Mouse (Mus musculus) Patski (cell line): Measurements from ENCODE around the gene Mthfsd. TPM values are rescaled to one million over a fixed set of nuclear protein-coding genes. Genes with fewer than 3 reads are reported as not detected.

Source experiments
- ATAC-seq: fragments of 100-300 bp; one replicate; pipeline ENCODE4 v1.8.0; 2021
- CTCF ChIA-PET: fragments of 350-600 bp; sonication (Branson Sonifier 250); formaldehyde crosslinking; loops from one replicate; lab custom pipeline; 2022; ENCODE audit warnings: inconsistent platforms; lab: Charles Lee
- POLR2A ChIA-PET: fragments of 350-600 bp; sonication (Branson Sonifier 250); formaldehyde crosslinking; loops from one replicate; lab custom pipeline; 2022; ENCODE audit warnings: antibody characterized with exemption, inconsistent platforms; lab: Charles Lee
- DNase-seq: peaks from one replicate; pipeline ENCODE4 v3.0.0-alpha.2; 2011; ENCODE audit warnings: low read depth, low spot score
- H3K27me3 ChIP-seq: fragments of 371-371 bp; one replicate; pipeline ENCODE4 v1.5.1; 2021
- CTCF ChIP-seq: fragments of 100-300 bp; IDR thresholded peaks from one replicate; pipeline ENCODE4 v1.5.1; 2021
- in situ Hi-C: fragments of 300-500 bp; cut with MboI; formaldehyde crosslinking; loops from 3 replicates; pipeline ENCODE4 v1.11.1; 2018; ENCODE audit warnings: low pct_unique_long_range_greater_than_20kb, mixed read lengths
- polyA plus RNA-seq: library from polyadenylated mRNA; unstranded; gene quantifications from one replicate; pipeline ENCODE4 v1.2.3, GENCODE M21; 2021

Gene Mthfsd
- polyA plus RNA-seq, 1 experiment from 2014 or later: 62.0 TPM

GRCm38 (mm10) chr8:121088871-121089630 is 19.1 kb downstream of the Mthfsd start:
- no peak for DNase-seq
- no peak for TF ChIP-seq CTCF
- CTCF ChIA-PET: no interaction called here
- in situ Hi-C loops: loop anchor here (25.0 kb wide), 1 partner anchor 402 kb away; no protein-coding TSS in a partner anchor
- POLR2A ChIA-PET: no interaction called here
- no peak for ATAC-seq
- peaks cover 5% of the 10 kb centered on the region for H3K27me3 ChIP-seq

GRCm38 (mm10) chr8:121088281-121088680 is 19.9 kb downstream of the Mthfsd start:
- in situ Hi-C loops: loop anchor here (25.0 kb wide), 1 partner anchor 401 kb away; no protein-coding TSS in a partner anchor
- ChIA-PET CTCF (no interaction called here), POLR2A (no interaction called here)
- DNase-seq (no peak), ATAC-seq (no peak)
- H3K27me3 ChIP-seq: peaks cover 5% of the 10 kb centered on the region
- no peak for TF ChIP-seq CTCF

DNA sequence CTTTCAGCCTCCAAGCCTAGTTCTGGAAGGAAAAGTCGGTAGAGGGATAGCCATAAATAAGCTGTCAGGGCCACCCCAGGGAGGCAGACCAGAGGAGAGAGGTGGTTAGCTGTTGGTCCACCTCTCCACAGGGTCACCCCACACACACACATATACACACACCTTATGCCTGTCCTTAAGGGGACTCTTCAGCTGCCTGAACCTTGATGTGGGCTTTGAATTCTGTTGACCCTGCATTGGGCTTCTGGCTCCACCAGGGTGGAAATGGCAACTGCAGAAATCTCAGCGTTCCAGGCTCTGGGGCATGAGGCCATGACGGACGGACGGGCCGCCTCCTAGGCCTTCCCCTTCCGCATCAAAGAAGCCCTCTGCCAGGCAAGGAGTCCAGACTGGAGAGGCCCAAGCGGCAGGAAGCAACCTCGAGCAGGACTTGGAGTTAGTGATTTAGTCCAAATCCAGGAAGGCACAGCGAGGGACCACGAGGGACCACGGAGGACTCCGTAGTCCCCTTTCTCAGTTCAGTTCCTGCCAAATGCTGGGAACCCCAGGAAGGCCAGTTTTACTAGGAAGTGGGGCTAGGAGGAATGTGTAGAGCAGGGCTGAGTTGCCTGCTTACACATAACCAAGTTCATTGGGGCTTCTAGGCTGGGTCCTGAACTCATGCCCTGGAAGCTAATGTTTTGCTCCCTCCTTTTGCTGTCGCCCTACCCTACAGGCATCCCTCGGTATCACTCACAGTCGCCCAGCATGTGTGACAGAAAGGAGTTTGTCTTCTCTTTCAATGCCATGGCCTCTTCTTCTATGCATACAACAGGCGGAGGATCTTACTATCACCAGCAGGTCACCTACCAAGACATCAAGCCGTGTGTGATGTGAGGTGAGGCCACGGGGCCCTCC is 21.9 kb downstream of the Mthfsd start:
- TF ChIP-seq CTCF: no peak
- ATAC-seq (no peak), DNase-seq (no peak)
- ChIA-PET CTCF (no interaction called here), POLR2A (no interaction called here)
- peaks cover 19% of the 10 kb centered on the region for H3K27me3 ChIP-seq
- in situ Hi-C loops: loop anchor here (25.0 kb wide), 1 partner anchor 399 kb away; no protein-coding TSS in a partner anchor

GRCm38 (mm10) chr8:121085561-121085960 is 22.6 kb downstream of the Mthfsd start:
- no peak for ATAC-seq
- no peak for DNase-seq
- peaks cover 22% of the 10 kb centered on the region for H3K27me3 ChIP-seq
- TF ChIP-seq CTCF: no peak
- ChIA-PET CTCF (no interaction called here), POLR2A (no interaction called here)
- in situ Hi-C loops: loop anchor here (25.0 kb wide), 1 partner anchor 398 kb away; no protein-coding TSS in a partner anchor

GRCm38 (mm10) chr8:121085011-121085410 is 23.2 kb downstream of the Mthfsd start:
- ATAC-seq: no peak
- POLR2A ChIA-PET: no interaction called here
- in situ Hi-C loops: loop anchor here (25.0 kb wide), 1 partner anchor 398 kb away; no protein-coding TSS in a partner anchor
- TF ChIP-seq CTCF: no peak
- CTCF ChIA-PET: no interaction called here
- H3K27me3 ChIP-seq: peaks cover 27% of the 10 kb centered on the region
- no peak for DNase-seq

DNA sequence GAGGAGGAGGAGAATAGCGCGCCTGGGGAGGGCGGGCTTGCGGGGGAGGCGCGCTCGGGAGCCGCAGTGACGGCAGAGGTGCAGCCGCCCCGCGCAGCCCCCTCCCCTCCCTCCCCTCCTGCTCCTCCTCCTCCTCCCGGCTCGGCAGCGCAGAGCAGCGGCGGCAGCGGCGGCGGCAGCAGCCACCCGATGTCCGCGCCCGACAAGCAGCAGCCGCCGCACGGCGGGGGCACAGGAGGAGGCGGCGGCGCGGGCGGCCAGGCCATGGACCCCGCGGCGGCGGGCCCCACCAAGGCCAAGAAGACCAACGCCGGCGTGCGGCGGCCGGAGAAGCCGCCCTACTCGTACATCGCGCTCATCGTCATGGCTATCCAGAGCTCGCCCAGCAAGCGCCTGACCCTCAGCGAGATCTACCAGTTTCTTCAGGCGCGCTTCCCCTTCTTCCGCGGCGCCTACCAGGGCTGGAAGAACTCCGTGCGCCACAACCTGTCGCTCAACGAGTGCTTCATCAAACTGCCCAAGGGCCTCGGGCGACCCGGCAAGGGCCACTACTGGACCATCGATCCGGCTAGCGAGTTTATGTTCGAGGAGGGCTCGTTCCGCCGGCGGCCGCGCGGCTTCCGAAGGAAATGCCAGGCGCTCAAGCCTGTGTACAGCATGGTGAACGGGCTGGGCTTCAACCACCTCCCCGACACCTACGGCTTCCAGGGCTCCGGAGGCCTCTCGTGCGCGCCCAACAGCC is 23.8 kb downstream of the Mthfsd start, which contains the start of gene Foxf1:
Foxf1 (plus strand) TSS at position 177 of the 742 bp plus-strand sequence.
- in situ Hi-C loops: loop anchor here (5.0 to 25.0 kb wide), 2 partner anchors 112 to 397 kb away; no protein-coding TSS in a partner anchor
- CTCF ChIA-PET: no interaction called here
- TF ChIP-seq CTCF: no peak
- no peak for DNase-seq
- peaks cover 27% of the 10 kb centered on the region for H3K27me3 ChIP-seq
- ATAC-seq: peak; percentile 13
- POLR2A ChIA-PET: no interaction called here

GRCm38 (mm10) chr8:121083936-121084209 is 24.3 kb downstream of the Mthfsd start:
- ATAC-seq (no peak), DNase-seq (no peak)
- H3K27me3 ChIP-seq: peaks cover 27% of the 10 kb centered on the region
- ChIA-PET POLR2A (no interaction called here), CTCF (no interaction called here)
- in situ Hi-C loops: loop anchor here (5.0 to 25.0 kb wide), 2 partner anchors 112 to 397 kb away; no protein-coding TSS in a partner anchor
- no peak for TF ChIP-seq CTCF

DNA sequence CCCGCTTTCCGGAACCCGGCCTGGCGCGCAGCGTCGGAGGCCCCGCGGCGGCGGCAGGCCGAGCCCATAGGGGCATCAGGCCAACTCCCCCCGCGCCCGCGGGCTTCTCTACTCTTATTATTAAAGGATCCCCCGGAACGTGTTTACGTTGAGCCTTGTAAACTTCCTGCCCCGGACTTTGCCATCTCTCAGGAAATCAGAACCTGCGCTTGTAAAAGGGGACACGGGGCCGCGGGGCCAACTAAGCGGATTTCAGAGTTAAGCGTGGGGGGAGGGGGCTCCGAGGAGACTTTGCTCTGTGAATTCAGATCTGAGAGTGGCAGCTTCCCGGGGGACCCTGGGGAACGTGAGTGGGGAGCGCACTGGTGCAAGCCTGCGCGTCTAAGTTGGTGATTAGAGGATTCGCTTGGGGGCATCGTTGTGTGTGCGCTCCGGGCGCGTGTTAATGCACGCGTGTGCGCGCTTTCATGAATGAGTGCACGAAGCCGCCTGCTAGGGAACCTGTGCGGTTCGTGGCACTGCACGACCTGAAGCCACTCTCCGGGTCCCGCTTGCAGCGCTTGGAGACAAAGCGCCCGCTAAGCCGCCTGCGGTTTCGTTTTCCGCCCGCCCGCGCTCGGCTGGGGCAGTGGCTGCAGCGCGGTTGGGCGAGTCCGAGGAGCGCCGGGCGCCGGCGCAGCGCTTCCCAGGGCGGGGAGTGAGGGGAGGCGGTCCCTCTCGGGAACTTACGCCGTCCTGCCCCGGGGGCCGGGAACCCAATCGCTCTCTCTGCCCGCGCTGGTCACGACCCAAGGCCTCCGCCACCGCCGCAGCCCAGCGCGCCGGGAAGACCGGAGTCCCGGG is 24.9 kb downstream of the Mthfsd start:
- in situ Hi-C loops: loop anchor here (5.0 to 25.0 kb wide), 2 partner anchors 111 to 396 kb away; no protein-coding TSS in a partner anchor
- ATAC-seq (peak; percentile 63), DNase-seq (peak; percentile 39)
- POLR2A ChIA-PET: no interaction called here
- H3K27me3 ChIP-seq: peaks cover 27% of the 10 kb centered on the region
- CTCF ChIA-PET: no interaction called here
- TF ChIP-seq CTCF: no peak

- ATAC-seq (no peak), DNase-seq (no peak)
- in situ Hi-C loops: loop anchor here (5.0 to 25.0 kb wide), 2 partner anchors 110 to 395 kb away; no protein-coding TSS in a partner anchor
- POLR2A ChIA-PET: no interaction called here
- H3K27me3 ChIP-seq: peaks cover 27% of the 10 kb centered on the region
- CTCF ChIA-PET: no interaction called here
- TF ChIP-seq CTCF: no peak
Observed at GRCm38 (mm10) chr8:121082218-121083092, 25.7 kb downstream of the Mthfsd start.
